Mouse (Mus musculus) urinary bladder, postnatal 4 days (tissue): ENCODE measurements around the gene Srpr.

Source experiments
- DNase-seq, 2 experiments: peaks; one replicate each; pipeline ENCODE4 v3.0.0; 2021 to 2022; ENCODE audit warnings: low spot score in 2 of 2

The Srpr gene

GRCm38 (mm10) chr9:35199772-35200471 is at the start of gene Srpr, which contains the start of gene Tirap:
Gene Srpr, plus strand, starts transcription at chr9:35200175.
Gene Tirap, minus strand, starts transcription at chr9:35200291.
- DNase-seq: peak; percentile 87 to 94

- DNase-seq: no peak
Observed at GRCm38 (mm10) chr9:35152923-35153322, 47.1 kb upstream of the Srpr start.

- peak in 1 of 2 experiments; percentile 58 for DNase-seq
Observed at GRCm38 (mm10) chr9:35156002-35156710, 43.8 kb upstream of the Srpr start.

- no peak for DNase-seq
Observed at GRCm38 (mm10) chr9:35156862-35157261, 43.1 kb upstream of the Srpr start.

GRCm38 (mm10) chr9:35158477-35158876 is 41.5 kb upstream of the Srpr start:
- DNase-seq: no peak

GRCm38 (mm10) chr9:35160662-35161061 is 39.3 kb upstream of the Srpr start:
- no peak for DNase-seq

GRCm38 (mm10) chr9:35161721-35162120 is 38.3 kb upstream of the Srpr start:
- DNase-seq: no peak

- no peak for DNase-seq
Observed at GRCm38 (mm10) chr9:35163011-35163690, 36.8 kb upstream of the Srpr start.

GRCm38 (mm10) chr9:35164142-35164874 is 35.7 kb upstream of the Srpr start:
- no peak for DNase-seq

GRCm38 (mm10) chr9:35166144-35166797 is 33.7 kb upstream of the Srpr start:
- no peak for DNase-seq

GRCm38 (mm10) chr9:35166798-35167635 is 33.0 kb upstream of the Srpr start:
- DNase-seq: no peak

- DNase-seq: no peak
Observed at GRCm38 (mm10) chr9:35170071-35170470, 29.9 kb upstream of the Srpr start.

- DNase-seq: no peak
Observed at GRCm38 (mm10) chr9:35173331-35173730, 26.6 kb upstream of the Srpr start.

- peak; percentile 84 to 90 for DNase-seq
Observed at GRCm38 (mm10) chr9:35175251-35176123, 24.5 kb upstream of the Srpr start, which contains the start of gene Dcps. Gene Dcps, minus strand, starts transcription at chr9:35176061.

GRCm38 (mm10) chr9:35176124-35176659 is 23.8 kb upstream of the Srpr start:
- DNase-seq: no peak

GRCm38 (mm10) chr9:35182832-35183231 is 17.1 kb upstream of the Srpr start:
- no peak for DNase-seq

- DNase-seq: no peak
Observed at GRCm38 (mm10) chr9:35183359-35183758, 16.6 kb upstream of the Srpr start.

GRCm38 (mm10) chr9:35186430-35186829 is 13.5 kb upstream of the Srpr start:
- DNase-seq: no peak

GRCm38 (mm10) chr9:35187351-35187903 is 12.5 kb upstream of the Srpr start:
- DNase-seq: no peak
